Mouse (Mus musculus) kidney, embryonic 14.5 days (tissue): Measurements from ENCODE around the gene Jtb. TPM values are rescaled to one million over a fixed set of nuclear protein-coding genes. Genes with fewer than 3 reads are reported as not detected.
"Not testable (repeated sequence)": the region's sequence is repeated elsewhere in the genome, so short reads cannot be mapped to it uniquely, and the experiment has no call there.

Experiments
- ATAC-seq: fragments of 200-750 bp; cut with Nextera tagmentation; 2 replicates; pipeline ENCODE4 v1.8.0; 2017; ENCODE audit warnings: moderate number of reproducible peaks, mild to moderate bottlenecking, moderate TSS enrichment, moderate library complexity; ENCODE audit not compliant: low FRiP score, low TSS enrichment
- H3K27ac ChIP-seq: fragments of 300-500 bp; sonication (generic); 2 replicates; pipeline ENCODE4 v1.5.1; 2014; ENCODE audit warnings: low read depth, mild to moderate bottlenecking, low read length, moderate library complexity, mixed read lengths
- H3K27me3 ChIP-seq: fragments of 300-500 bp; sonication (generic); 2 replicates; pipeline ENCODE4 v1.6.1; 2014; ENCODE audit warnings: mild to moderate bottlenecking, low read length; ENCODE audit not compliant: control insufficient read depth, insufficient read depth
- H3K36me3 ChIP-seq: fragments of 300-500 bp; sonication (generic); 2 replicates; pipeline ENCODE4 v1.6.1; 2014; ENCODE audit warnings: low read length, mixed read lengths; ENCODE audit not compliant: control insufficient read depth, insufficient read depth
- H3K4me1 ChIP-seq: fragments of 300-500 bp; sonication (generic); 2 replicates; pipeline ENCODE4 v1.6.1; 2014; ENCODE audit warnings: low read length, mixed read lengths; ENCODE audit not compliant: control insufficient read depth, insufficient read depth
- H3K4me2 ChIP-seq: fragments of 300-500 bp; sonication (generic); replicated peaks from 2 replicates; pipeline ENCODE4 v1.6.1; 2014; ENCODE audit warnings: low read depth, mild to moderate bottlenecking, low read length
- H3K4me3 ChIP-seq: fragments of 300-500 bp; sonication (generic); 2 replicates; pipeline ENCODE4 v1.5.1; 2014; ENCODE audit warnings: mild to moderate bottlenecking, low read length
- H3K9ac ChIP-seq: fragments of 300-500 bp; sonication (generic); 2 replicates; pipeline ENCODE4 v1.6.1; 2014; ENCODE audit warnings: low read depth, mild to moderate bottlenecking, low read length, moderate library complexity
- H3K9me3 ChIP-seq: fragments of 300-500 bp; sonication (generic); 2 replicates; pipeline ENCODE4 v1.6.1; 2016; ENCODE audit warnings: low read length; ENCODE audit not compliant: control insufficient read depth
- WGBS: fragments of 180-500 bp; shearing (Covaris S2); extraction: QIAGEN DNeasy Blood & Tissue Kit; methylation state at CpG from one replicate; pipeline ENCODE4 v1.1.7; 2014; 5-methylcytosine and 5-hydroxymethylcytosine counted together
- polyA plus RNA-seq: library from polyadenylated mRNA; unstranded; fragments of >200 nt; fragmentation: Nextera tagmentation; extraction: Ambion mirVana; gene quantifications from 2 replicates; pipeline ENCODE4 v1.2.1, GENCODE M21; 2014

Gene Jtb
- polyA plus RNA-seq, 1 experiment from 2014 or later: 109 TPM

DNA sequence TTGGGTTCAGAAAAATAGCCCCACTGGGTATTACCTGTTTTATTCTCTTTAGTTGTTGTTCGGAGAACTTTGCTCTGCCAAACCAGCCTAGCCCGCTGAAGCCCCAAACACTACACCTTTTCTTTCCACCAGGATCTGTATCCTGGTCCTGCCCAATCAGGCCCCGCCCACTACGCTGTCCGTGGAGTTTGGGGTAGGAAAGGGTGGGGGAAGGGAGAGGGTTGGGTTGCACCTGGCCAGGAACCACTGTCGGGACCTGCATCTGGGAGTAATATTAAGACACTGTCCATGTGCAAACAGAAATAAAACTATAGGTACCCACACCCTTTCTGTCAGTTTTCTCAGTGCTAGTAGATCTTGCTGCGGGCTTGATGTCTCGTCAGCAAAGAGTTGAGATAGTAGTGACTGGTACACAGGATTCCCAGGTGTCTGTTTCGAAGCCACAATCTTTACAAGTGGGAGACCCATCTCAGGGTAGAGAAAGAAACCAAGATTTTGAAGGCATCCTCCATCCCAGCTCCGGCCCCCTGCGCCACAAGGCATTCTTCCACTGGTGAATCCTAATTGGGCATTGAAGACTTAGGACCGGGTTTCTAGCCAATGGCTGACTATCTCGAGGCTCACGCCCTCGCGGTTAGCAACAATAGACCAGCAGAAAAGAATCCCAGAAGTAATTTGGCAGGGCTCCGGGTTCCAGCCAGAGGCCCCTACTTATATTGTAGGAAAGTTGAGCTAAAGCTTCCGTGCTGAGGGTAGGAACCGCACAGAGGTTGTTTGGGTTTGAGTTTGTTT lies 11.8 kb downstream of the Jtb start, which contains the start of gene Creb3l4:
Creb3l4 (minus strand) TSS at position 529 of the 792 bp plus-strand sequence.
- H3K27ac ChIP-seq: peak within 1 kb of the TSS; percentile 61; the same call in 1 of the 2 replicates
- H3K4me1 ChIP-seq: peaks cover 17% of the 10 kb centered on the region; the same call in 1 of the 2 replicates
- peak within 1 kb of the TSS; percentile 47 for H3K9ac ChIP-seq
- no peaks in the 10 kb centered on the region for H3K9me3 ChIP-seq
- peak within 1 kb of the TSS; percentile 78 for H3K4me2 ChIP-seq
- peak within 1 kb of the TSS; percentile 40 for H3K4me3 ChIP-seq
- no peaks in the 10 kb centered on the region for H3K27me3 ChIP-seq
- peak; percentile 66 for ATAC-seq
- 3% methylated on average over 19 of the region's 19 CpGs for WGBS
- no peaks in the 10 kb centered on the region for H3K36me3 ChIP-seq

GRCm38 (mm10) chr3:90245406-90245805 lies 14.0 kb downstream of the Jtb start:
- no peak overlapping the region for H3K4me2 ChIP-seq
- ATAC-seq: no peak
- no peak overlapping the region for H3K9ac ChIP-seq
- no peak overlapping the region for H3K27ac ChIP-seq
- no peaks in the 10 kb centered on the region for H3K9me3 ChIP-seq
- no peak overlapping the region for H3K4me3 ChIP-seq
- 69% methylated on average over 2 of the region's 2 CpGs for WGBS
- H3K4me1 ChIP-seq: peaks cover 23% of the 10 kb centered on the region
- peaks cover 8% of the 10 kb centered on the region; the same call in 1 of the 2 replicates for H3K36me3 ChIP-seq
- no peaks in the 10 kb centered on the region for H3K27me3 ChIP-seq

GRCm38 (mm10) chr3:90247630-90247959 lies 16.2 kb downstream of the Jtb start:
- no peak; the same call in 1 of the 2 replicates for ATAC-seq

GRCm38 (mm10) chr3:90247960-90248745 lies 16.8 kb downstream of the Jtb start, which contains the start of gene Slc39a1:
Gene Slc39a1, plus strand, starts transcription at chr3:90248172.
- under 1% methylated on average over 40 of the region's 44 CpGs for WGBS

More at GRCm38 (mm10) chr3:90247630-90247959, 16.2 kb downstream of the Jtb start:
- Histone ChIP-seq H3K27ac (peak overlapping the region; percentile 94), H3K4me3 (peak overlapping the region; percentile 64), H3K9me3 (no peaks in the 10 kb centered on the region), H3K4me2 (peak overlapping the region; percentile 77), H3K9ac (peak overlapping the region; percentile 68), H3K36me3 (peaks cover 21% of the 10 kb centered on the region), H3K4me1 (peaks cover 22% of the 10 kb centered on the region), H3K27me3 (no peaks in the 10 kb centered on the region)
- 0% methylated on average over 3 of the region's 3 CpGs for WGBS

DNA sequence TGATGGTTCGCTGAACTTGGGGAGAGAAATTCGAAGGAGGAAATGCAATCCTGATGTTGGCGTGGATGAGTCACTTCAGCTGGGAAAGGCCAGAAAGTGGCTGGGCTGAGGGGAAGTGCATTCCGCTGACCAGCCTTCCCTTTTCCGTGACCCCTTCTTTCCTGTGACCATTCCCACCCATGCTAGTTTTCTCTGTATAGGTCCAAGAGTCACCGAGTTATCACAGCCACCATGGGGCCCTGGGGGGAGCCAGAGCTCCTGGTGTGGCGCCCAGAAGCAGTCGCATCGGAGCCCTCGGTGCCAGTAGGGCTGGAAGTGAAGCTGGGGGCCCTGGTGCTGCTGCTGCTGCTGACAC lies 17.3 kb downstream of the Jtb start:
- peak overlapping the region; percentile 68 for H3K9ac ChIP-seq
- H3K4me3 ChIP-seq: peak overlapping the region; percentile 64
- peak overlapping the region; percentile 77 for H3K4me2 ChIP-seq
- H3K36me3 ChIP-seq: peaks cover 21% of the 10 kb centered on the region
- H3K9me3 ChIP-seq: no peaks in the 10 kb centered on the region
- ATAC-seq: 0 out of 2 replicates have a peak, but pooled peaks have one; percentile 2
- 4% methylated on average over 10 of the region's 10 CpGs for WGBS
- H3K4me1 ChIP-seq: peaks cover 11% of the 10 kb centered on the region
- H3K27ac ChIP-seq: peak overlapping the region; percentile 89
- no peaks in the 10 kb centered on the region for H3K27me3 ChIP-seq

More at GRCm38 (mm10) chr3:90247960-90248745, 16.8 kb downstream of the Jtb start, which contains the start of gene Slc39a1:
- H3K9ac ChIP-seq: peak within 1 kb of the TSS; percentile 68
- H3K36me3 ChIP-seq: peaks cover 21% of the 10 kb centered on the region
- peak within 1 kb of the TSS; percentile 64 for H3K4me3 ChIP-seq
- H3K9me3 ChIP-seq: no peaks in the 10 kb centered on the region
- peak within 1 kb of the TSS; percentile 94 for H3K27ac ChIP-seq
- H3K27me3 ChIP-seq: no peaks in the 10 kb centered on the region
- H3K4me1 ChIP-seq: peaks cover 16% of the 10 kb centered on the region
- H3K4me2 ChIP-seq: peak within 1 kb of the TSS; percentile 77
- peak; percentile 96 for ATAC-seq

- H3K4me1 ChIP-seq: peaks cover 16% of the 10 kb centered on the region
- 80% methylated on average over 6 of the region's 6 CpGs for WGBS
- H3K27ac ChIP-seq: no peak overlapping the region
- no peak for ATAC-seq
- no peaks in the 10 kb centered on the region for H3K9me3 ChIP-seq
- H3K9ac ChIP-seq: no peak overlapping the region
- H3K4me3 ChIP-seq: no peak overlapping the region
- no peak overlapping the region for H3K4me2 ChIP-seq
- no peaks in the 10 kb centered on the region for H3K27me3 ChIP-seq
- H3K36me3 ChIP-seq: peaks cover 21% of the 10 kb centered on the region
These were observed 19.4 kb downstream of the Jtb start for GRCm38 (mm10) chr3:90250791-90251190.

DNA sequence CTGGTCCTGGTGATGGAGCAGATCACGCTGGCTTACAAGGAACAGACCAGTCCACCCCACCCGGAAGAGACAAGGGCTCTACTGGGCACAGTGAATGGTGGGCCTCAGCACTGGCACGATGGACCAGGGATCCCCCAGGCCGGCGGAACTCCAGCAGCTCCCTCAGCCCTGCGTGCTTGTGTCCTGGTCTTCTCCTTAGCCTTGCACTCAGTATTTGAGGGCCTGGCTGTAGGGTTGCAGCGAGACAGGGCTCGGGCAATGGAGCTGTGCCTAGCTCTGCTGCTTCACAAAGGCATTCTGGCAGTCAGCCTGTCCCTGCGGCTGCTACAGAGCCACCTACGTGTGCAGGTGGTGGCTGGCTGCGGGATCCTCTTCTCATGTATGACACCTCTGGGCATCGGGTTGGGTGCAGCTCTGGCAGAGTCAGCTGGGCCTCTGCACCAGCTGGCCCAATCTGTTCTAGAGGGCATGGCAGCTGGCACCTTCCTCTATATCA lies 20.4 kb downstream of the Jtb start:
- not testable (repeated sequence) for H3K27ac ChIP-seq, H3K27me3 ChIP-seq, H3K9ac ChIP-seq, H3K4me3 ChIP-seq, ATAC-seq, H3K9me3 ChIP-seq, H3K4me2 ChIP-seq
- WGBS: 96% methylated on average over 9 of the region's 12 CpGs
- H3K36me3 ChIP-seq: peaks cover 21% of the 10 kb centered on the region
- H3K4me1 ChIP-seq: peaks cover 16% of the 10 kb centered on the region

GRCm38 (mm10) chr3:90252659-90253058 lies 21.3 kb downstream of the Jtb start:
- not testable (repeated sequence) for H3K4me2 ChIP-seq, H3K27me3 ChIP-seq, H3K9me3 ChIP-seq, ATAC-seq, H3K4me3 ChIP-seq, H3K9ac ChIP-seq, H3K27ac ChIP-seq
- peaks cover 13% of the 10 kb centered on the region for H3K4me1 ChIP-seq
- H3K36me3 ChIP-seq: peaks cover 21% of the 10 kb centered on the region
- WGBS: 97% methylated on average over 2 of the region's 2 CpGs
